Mouse (Mus musculus): Measurements from ENCODE around the gene Fdxr.

Fdxr gene

DNA sequence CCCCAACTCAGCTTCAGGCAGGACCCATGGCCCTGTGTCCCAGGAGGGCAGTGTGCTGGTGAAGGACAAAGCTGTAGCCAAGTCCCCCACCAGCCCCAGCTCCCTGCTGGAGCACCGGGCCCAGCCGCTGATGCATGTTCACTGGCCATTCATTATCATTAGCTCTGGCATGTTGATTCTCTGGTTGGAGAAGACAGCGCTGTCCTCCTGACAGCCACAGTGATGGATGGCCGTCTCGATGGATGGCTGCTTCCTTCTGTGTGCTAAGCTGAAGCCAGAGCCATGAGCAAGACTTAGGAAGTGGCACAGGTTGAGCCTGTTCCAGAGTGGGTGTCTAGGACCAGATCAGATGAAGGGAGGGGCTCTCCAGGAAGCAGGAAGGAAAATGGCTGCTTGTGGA, 40.3 kb downstream of the Fdxr start:
- no peak for DNase-seq (ENCODE audit: low spot score)

DNA sequence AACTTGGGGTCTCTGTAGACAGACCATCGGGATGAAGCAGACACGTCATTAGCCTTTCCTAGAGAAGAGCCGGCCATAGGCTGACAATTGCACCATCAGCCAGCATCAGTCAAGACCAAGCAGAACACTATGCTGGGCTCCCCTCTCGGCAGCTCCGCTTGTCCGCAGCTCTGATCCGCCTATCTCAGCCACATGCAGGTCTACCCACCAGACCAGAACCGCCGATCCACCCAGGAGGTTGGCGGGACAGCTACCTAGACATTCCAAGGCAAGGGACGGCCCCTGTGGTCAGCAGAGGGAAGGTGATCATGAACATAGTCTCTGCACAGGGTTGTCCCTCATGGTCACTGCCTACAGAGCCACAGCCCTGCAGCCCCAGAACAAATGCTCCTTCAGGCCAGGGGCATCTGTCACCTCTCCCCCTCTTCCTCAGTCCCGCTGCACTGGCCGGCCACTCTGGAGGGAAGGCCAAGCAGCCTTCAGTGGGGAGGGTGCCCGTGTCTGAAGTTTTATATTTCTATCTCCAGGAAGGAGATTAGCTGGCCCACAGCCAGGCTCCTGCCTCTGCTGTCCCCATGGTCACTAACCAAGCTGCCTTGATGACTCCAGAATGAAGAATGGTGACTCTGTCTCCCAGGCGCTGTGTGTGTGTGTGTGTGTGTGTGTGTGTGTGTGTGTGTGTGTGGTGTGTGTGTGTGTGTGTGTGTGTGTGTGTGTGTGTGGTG, 42.4 kb downstream of the Fdxr start:
- no peak for DNase-seq (ENCODE audit: low spot score)

DNA sequence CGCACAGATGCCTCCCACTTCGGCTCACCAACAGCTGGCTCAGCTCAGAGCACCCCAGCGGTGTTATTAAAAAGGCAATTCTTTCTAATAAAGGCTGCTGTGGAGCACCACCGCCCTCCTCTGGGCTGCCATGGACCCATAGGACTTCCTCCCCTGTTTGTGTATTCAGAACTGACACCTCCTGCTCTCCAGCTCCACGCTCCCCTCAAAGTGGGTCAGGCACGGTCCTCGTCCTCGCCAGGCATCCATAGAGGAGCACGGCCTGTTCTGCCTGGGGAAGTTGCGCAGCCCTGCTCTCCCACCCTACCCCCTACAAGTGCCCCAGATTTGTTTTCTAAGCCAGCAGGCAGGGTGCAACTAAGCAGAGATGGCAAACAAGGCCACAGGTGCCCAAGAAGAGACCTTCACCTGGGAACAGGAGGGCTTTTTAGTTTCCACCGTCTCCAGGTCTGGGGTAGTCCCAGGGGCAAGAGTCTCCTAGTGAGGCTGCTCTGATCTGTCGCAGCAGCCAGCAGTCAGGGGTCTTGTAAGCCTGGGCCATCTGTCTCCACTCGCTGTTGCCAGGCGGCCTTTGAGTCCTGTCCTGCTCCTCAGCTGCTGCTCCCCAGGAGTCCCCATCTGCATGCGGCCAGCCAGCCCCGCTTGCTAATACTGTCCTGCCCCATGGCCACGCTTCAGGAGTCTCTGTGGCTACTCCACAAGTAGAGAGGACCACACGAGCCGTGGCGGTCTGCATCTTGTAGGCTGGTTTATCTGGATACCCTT, 43.1 kb downstream of the Fdxr start:
- no peak for DNase-seq (ENCODE audit: low spot score)

DNA sequence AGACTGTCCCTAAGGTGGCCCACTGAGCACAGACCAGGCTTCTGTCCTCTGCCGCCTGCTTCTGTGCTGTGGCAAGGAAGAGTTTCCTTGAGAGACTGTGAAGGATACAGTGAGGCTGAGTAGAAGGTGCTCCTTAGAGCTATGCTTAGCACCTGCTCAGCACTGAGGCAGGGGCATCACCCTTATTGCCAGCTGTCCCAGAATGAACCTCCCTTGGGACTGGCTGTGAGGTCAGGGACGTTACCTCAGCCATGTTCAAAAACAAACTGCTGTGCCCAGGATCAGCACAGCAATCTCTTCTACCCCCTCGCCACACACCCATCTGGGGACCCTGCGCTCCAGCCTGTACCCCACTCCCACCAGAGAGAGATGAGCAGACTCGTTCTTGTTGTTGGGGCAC, 44.0 kb downstream of the Fdxr start:
- no peak for DNase-seq (ENCODE audit: low spot score)

DNA sequence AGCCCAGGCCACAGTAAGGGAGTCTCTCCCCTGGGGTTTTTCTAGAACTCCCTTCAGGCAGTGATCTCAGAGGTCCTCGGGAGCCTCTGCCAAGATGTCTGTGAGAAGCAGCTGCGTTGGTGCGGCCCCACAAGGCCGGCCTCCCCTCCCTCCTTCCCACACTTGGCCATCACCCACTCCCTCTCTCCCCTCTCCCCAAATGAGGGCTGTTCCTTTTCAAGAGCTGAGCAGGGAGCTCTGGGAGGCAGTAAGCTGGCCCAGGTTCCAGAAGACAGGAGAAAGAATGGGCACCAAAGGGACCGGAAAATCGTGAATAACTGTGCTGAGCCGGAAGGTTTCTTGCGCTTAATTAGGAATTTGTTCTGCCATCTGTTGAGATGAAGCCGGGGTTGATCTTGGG, 44.9 kb downstream of the Fdxr start:
- no peak for DNase-seq (ENCODE audit: low spot score)

GRCm38 (mm10) chr11:115231168-115231915, 45.5 kb downstream of the Fdxr start:
- DNase-seq (ENCODE audit: low spot score), result no peak

DNA sequence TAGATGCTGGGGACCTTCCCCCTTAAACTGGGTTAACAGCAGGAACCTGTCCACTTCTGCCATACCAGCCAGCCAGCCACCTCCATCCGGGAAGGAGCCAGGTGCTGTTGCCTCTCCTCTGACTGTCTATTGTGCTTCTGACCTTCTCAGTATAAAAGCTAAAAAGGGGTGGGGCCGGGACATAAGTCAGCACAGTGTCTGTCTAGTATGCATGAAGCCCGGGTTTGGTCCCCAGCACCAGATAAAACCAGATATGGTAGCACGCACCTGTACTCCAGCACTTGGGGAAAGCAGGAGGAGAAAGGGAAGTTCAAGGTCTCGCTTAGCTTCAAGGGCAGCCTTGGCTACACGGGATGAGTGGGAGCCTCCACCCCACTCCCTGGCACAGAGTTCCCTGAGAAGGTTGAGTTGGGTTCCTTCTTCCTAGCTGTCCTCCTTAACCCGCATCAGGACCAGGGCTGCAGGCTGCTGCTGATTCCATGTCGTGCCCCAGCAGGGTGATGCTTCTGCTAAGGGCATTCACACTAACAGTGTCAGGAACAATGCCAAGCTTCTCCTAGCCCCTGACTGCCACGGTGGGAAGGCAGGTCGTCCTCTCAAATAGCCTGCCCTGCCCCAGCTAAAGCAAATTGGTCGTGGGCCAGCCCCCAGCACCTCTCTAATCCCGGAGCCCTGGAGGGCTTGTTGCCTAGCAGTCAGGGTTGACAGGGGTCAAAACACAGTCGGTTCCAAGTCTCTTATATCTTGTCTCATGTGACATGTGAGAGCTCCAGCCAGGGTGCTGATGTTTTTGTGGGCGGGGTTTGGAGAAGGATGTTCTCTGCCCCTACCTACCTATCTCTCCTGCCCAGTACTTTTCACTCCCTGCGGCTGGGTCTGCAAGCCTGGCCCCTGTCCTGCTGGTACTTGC, 47.6 kb downstream of the Fdxr start:
- no peak for DNase-seq (ENCODE audit: low spot score)

DNA sequence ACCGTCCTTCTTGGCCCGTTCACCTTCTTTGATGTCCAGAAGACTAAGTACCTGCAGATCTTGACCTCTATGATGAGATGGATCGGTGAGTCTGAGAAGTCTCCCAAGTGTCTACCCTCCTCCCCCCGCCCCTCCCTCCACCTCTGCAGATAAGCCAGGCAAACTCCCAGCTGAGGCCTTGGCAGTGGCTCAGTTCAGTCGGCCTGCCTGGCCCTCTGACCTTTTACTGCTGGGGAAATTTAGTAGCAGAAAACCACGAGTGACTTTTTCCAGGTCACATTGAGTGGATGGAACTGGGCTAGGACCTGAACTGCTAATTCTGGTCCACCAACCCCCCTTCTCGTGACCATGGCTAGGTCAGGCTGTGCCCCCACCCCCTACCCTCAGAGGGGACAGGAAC, 48.4 kb downstream of the Fdxr start:
- DNase-seq (ENCODE audit: low spot score), result no peak

DNA sequence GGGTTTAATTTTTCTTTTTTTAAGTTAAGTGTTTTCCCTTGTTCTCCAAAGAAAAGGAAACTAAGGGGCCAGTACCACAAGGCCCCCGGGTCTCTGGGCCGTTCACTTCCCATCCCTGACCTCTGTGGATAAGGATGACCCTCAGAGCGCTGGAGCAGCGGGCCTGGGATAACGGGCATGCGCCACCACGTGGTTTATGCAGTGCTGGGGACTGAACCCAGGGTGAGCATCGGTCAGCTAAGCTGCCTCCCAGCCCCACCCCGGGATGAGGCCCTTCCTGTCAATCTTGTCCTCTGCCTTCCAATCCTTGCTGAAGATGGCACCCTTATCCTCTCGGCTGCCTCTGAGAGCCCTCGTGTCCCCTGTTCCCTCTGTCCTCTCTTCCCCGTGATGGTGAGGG, 49.2 kb downstream of the Fdxr start:
- no peak for DNase-seq (ENCODE audit: low spot score)

GRCm38 (mm10) chr11:115226811-115227491, 49.9 kb downstream of the Fdxr start:
- DNase-seq (ENCODE audit: low spot score), result no peak

- DNase-seq (ENCODE audit: low spot score), result no peak
These were observed 51.5 kb downstream of the Fdxr start for GRCm38 (mm10) chr11:115225301-115225700.

GRCm38 (mm10) chr11:115224889-115225288, 52.0 kb downstream of the Fdxr start:
- no peak for DNase-seq (ENCODE audit: low spot score)

GRCm38 (mm10) chr11:115223877-115224276, 53.0 kb downstream of the Fdxr start:
- DNase-seq (ENCODE audit: low spot score), result no peak

- no peak for DNase-seq (ENCODE audit: low spot score)
These were observed 53.4 kb downstream of the Fdxr start for GRCm38 (mm10) chr11:115223451-115223850.

GRCm38 (mm10) chr11:115222570-115222969, 54.3 kb downstream of the Fdxr start:
- no peak for DNase-seq (ENCODE audit: low spot score)

GRCm38 (mm10) chr11:115222077-115222476, 54.8 kb downstream of the Fdxr start:
- no peak for DNase-seq (ENCODE audit: low spot score)

DNA sequence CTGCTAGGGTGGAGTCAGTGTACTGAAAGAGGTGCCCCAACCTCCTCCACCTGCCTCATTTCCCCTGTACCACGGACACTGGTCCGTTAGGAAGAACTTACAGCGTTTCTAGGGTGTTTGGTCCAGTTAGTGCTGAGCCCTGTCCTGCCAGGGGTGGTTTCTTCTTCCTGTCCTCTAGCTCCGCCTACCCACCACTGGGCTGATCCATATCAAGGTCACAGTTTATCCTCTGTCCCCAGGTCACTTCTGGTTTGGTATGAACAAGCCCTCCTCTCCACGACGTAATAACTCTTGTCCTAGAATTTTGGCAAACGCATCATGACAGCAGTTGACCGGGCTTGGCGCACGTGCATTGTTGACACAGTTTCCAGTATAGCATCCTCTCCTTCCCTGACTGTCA, 57.2 kb downstream of the Fdxr start:
- DNase-seq (ENCODE audit: low spot score), result no peak

DNA sequence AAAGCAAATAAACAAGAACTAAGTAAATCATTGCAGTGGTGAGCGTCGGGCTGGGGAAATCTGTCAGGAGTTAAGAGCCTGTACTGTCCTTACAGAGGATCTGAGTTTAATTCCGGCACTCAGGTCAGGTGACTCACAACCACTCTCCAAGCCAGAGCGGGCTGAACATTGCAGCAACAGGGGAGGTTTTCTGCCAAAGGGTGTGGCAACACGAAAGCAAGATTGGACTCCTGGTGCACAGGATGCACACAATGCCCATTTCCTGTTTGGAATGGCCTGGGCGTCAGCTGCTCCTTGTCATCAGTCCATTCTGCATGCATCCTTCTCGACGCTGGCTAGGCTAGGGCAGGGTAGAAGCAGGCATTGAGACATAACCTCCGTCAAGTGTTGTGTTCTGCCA, 57.6 kb downstream of the Fdxr start:
- no peak for DNase-seq (ENCODE audit: low spot score)

Measured in urinary bladder, postnatal 10 days (tissue).